Mouse (Mus musculus) MEL (cell line): Measurements from ENCODE around the gene Maml2. TPM values are rescaled to one million over a fixed set of nuclear protein-coding genes. Genes with fewer than 3 reads are reported as not detected.
A peak's percentile ranks its signal among the peaks of the same experiment; 100 is the strongest.

Source experiments
- DNase-seq: peaks from one replicate; pipeline ENCODE4 v3.0.0; 2011; ENCODE audit warnings: low read depth, low spot score
- H3K27ac ChIP-seq: 2 replicates; pipeline ENCODE4 v1.5.1; 2012; ENCODE audit warnings: low read depth, mild to moderate bottlenecking, control low read depth, low read length, moderate library complexity; ENCODE audit not compliant: control insufficient read depth
- H3K27me3 ChIP-seq, 2 experiments: fragments of 150-350 bp in 1 of 2; sonication (generic) in 1 of 2; 2 replicates each; pipeline ENCODE4 v1.6.1; 2012; ENCODE audit warnings: low read length in 2 of 2, mild to moderate bottlenecking in 2 of 2, improper control_type of control experiment in 1 of 2, moderate library complexity in 1 of 2; ENCODE audit not compliant: insufficient read depth in 2 of 2, control insufficient read depth in 1 of 2
- H3K36me3 ChIP-seq, 2 experiments: 2 replicates each; pipeline ENCODE4 v1.6.1; 2012 to 2014; ENCODE audit warnings: low read length in 2 of 2, improper control_type of control experiment in 1 of 2, inconsistent platforms in 1 of 2, mild to moderate bottlenecking in 1 of 2; ENCODE audit not compliant: insufficient read depth in 2 of 2, control insufficient read depth in 1 of 2
- H3K4me1 ChIP-seq, 2 experiments: fragments of 150-350 bp in 1 of 2; sonication (generic) in 1 of 2; 2 replicates each; pipeline ENCODE4 v1.6.1; 2012; ENCODE audit warnings: low read length in 2 of 2, improper control_type of control experiment in 1 of 2, mild to moderate bottlenecking in 1 of 2; ENCODE audit not compliant: insufficient read depth in 2 of 2, control insufficient read depth in 1 of 2
- H3K4me3 ChIP-seq, 2 experiments: fragments of 150-350 bp in 1 of 2; sonication (generic) in 1 of 2; 2 replicates each; pipeline ENCODE4 v1.5.1; 2012; ENCODE audit warnings: low read depth in 2 of 2, low read length in 2 of 2, mild to moderate bottlenecking in 2 of 2, moderate library complexity in 2 of 2, control low read depth in 1 of 2, improper control_type of control experiment in 1 of 2; ENCODE audit not compliant: control insufficient read depth in 1 of 2, insufficient read depth in 1 of 2
- H3K79me2 ChIP-seq: 2 replicates; pipeline ENCODE4 v1.6.1; 2012; ENCODE audit warnings: mild to moderate bottlenecking, low read length, moderate library complexity; ENCODE audit not compliant: control insufficient read depth, poor library complexity, insufficient read depth
- H3K9ac ChIP-seq: 2 replicates; pipeline ENCODE4 v1.6.1; 2012; ENCODE audit warnings: low read depth, mild to moderate bottlenecking, control low read depth, low read length, moderate library complexity; ENCODE audit not compliant: control insufficient read depth, poor library complexity, severe bottlenecking
- H3K9me3 ChIP-seq: fragments of 150-350 bp; sonication (generic); replicated peaks from 2 replicates; pipeline ENCODE4 v1.6.1; 2012; ENCODE audit warnings: mild to moderate bottlenecking, low read length, improper control_type of control experiment, moderate library complexity; ENCODE audit not compliant: insufficient read depth
- BHLHE40 ChIP-seq: IDR thresholded peaks from 2 replicates; pipeline ENCODE4 v1.6.1; 2012; ENCODE audit warnings: low read depth, mild to moderate bottlenecking, inconsistent platforms, low read length, improper control_type of control experiment, borderline replicate concordance
- E2F4 ChIP-seq: IDR thresholded peaks from 2 replicates; pipeline ENCODE4 v1.6.1; 2011; ENCODE audit warnings: low read depth, low read length, improper control_type of control experiment, borderline replicate concordance
- ELF1 ChIP-seq: IDR thresholded peaks from 2 replicates; pipeline ENCODE4 v1.6.1; 2014; ENCODE audit warnings: low read depth, mild to moderate bottlenecking, inconsistent platforms, low read length, improper control_type of control experiment, moderate library complexity
- EP300 ChIP-seq, 2 experiments: IDR thresholded peaks; 2 replicates each; pipeline ENCODE4 v1.6.1; 2011; ENCODE audit warnings: improper control_type of control experiment in 2 of 2, low read length in 2 of 2, low read depth in 1 of 2, mild to moderate bottlenecking in 1 of 2
- ETS1 ChIP-seq: IDR thresholded peaks from 2 replicates; pipeline ENCODE4 v1.6.1; 2012; ENCODE audit warnings: low read depth, mild to moderate bottlenecking, inconsistent platforms, low read length, improper control_type of control experiment, moderate library complexity
- GATA1 ChIP-seq: IDR thresholded peaks from 2 replicates; pipeline ENCODE4 v1.6.1; 2011; ENCODE audit warnings: low read depth, low read length, improper control_type of control experiment
- HCFC1 ChIP-seq: IDR thresholded peaks from 2 replicates; pipeline ENCODE4 v1.6.1; 2012; ENCODE audit warnings: low read depth, mild to moderate bottlenecking, inconsistent platforms, low read length, improper control_type of control experiment, moderate library complexity
- KAT2A ChIP-seq: conservative IDR thresholded peaks from 2 replicates; pipeline ENCODE4 v1.6.1; 2012; ENCODE audit warnings: low read depth, low read length, improper control_type of control experiment, inconsistent platforms
- MAX ChIP-seq: IDR thresholded peaks from 2 replicates; pipeline ENCODE4 v1.6.1; 2011; ENCODE audit warnings: low read length, improper control_type of control experiment
- MYB ChIP-seq: IDR thresholded peaks from 2 replicates; pipeline ENCODE4 v1.6.1; 2011; ENCODE audit warnings: mild to moderate bottlenecking, low read depth, low read length, improper control_type of control experiment
- NRF1 ChIP-seq: IDR thresholded peaks from 2 replicates; pipeline ENCODE4 v1.6.1; 2014; ENCODE audit warnings: low read depth, mild to moderate bottlenecking, inconsistent platforms, low read length, improper control_type of control experiment, moderate library complexity; ENCODE audit not compliant: poor library complexity, insufficient read depth, severe bottlenecking
- POLR2AphosphoS2 ChIP-seq: IDR thresholded peaks from 2 replicates; pipeline ENCODE4 v1.6.1; 2011; ENCODE audit warnings: low read length, improper control_type of control experiment
- RAD21 ChIP-seq: IDR thresholded peaks from 2 replicates; pipeline ENCODE4 v1.6.1; 2011; ENCODE audit warnings: mild to moderate bottlenecking, low read depth, low read length, improper control_type of control experiment
- RCOR1 ChIP-seq: IDR thresholded peaks from 2 replicates; pipeline ENCODE4 v1.6.1; 2012; ENCODE audit warnings: low read depth, mild to moderate bottlenecking, inconsistent platforms, low read length, improper control_type of control experiment
- SMC3 ChIP-seq: IDR thresholded peaks from 2 replicates; pipeline ENCODE4 v1.6.1; 2011; ENCODE audit warnings: low read depth, low read length, improper control_type of control experiment
- TAL1 ChIP-seq: IDR thresholded peaks from 2 replicates; pipeline ENCODE4 v1.6.1; 2012; ENCODE audit warnings: mild to moderate bottlenecking, inconsistent platforms, low read length, moderate library complexity, mixed read lengths
- TCF12 ChIP-seq: IDR thresholded peaks from 2 replicates; pipeline ENCODE4 v1.6.1; 2014; ENCODE audit warnings: low read depth, mild to moderate bottlenecking, inconsistent platforms, low read length, improper control_type of control experiment, moderate library complexity
- USF1 ChIP-seq: IDR thresholded peaks from 2 replicates; pipeline ENCODE4 v1.6.1; 2014; ENCODE audit warnings: low read depth, mild to moderate bottlenecking, inconsistent platforms, low read length, improper control_type of control experiment, moderate library complexity
- USF2 ChIP-seq, 2 experiments: IDR thresholded peaks; 2 replicates each; pipeline ENCODE4 v1.6.1; 2011 to 2012; ENCODE audit warnings: improper control_type of control experiment in 2 of 2, low read length in 2 of 2, borderline replicate concordance in 1 of 2, inconsistent platforms in 1 of 2, low read depth in 1 of 2, mild to moderate bottlenecking in 1 of 2; ENCODE audit not compliant: insufficient read depth in 1 of 2
- ZKSCAN1 ChIP-seq: IDR thresholded peaks from 2 replicates; pipeline ENCODE4 v1.6.1; 2012; ENCODE audit warnings: low read depth, mild to moderate bottlenecking, inconsistent platforms, low read length, improper control_type of control experiment, moderate library complexity
- ZMIZ1 ChIP-seq: IDR thresholded peaks from 2 replicates; pipeline ENCODE4 v1.6.1; 2012; ENCODE audit warnings: low read depth, mild to moderate bottlenecking, inconsistent platforms, low read length, improper control_type of control experiment, moderate library complexity
- ZNF384 ChIP-seq: IDR thresholded peaks from 2 replicates; pipeline ENCODE4 v1.6.1; 2012; ENCODE audit warnings: low read depth, mild to moderate bottlenecking, inconsistent platforms, low read length, improper control_type of control experiment
- polyA plus RNA-seq, 2 experiments: library from polyadenylated mRNA; stranded (reverse) in 1 of 2; unstranded in 1 of 2; fragments of >175 nt in 1 of 2; fragments of >200 nt in 1 of 2; gene quantifications; 2 replicates each; pipeline versions ENCODE4 v1.2.1 to v1.2.4; 2012; ENCODE audit warnings: low replicate concordance in 2 of 2, low read depth in 1 of 2; ENCODE audit not compliant: insufficient read length in 2 of 2, insufficient read depth in 1 of 2, missing spikeins in 1 of 2
- total RNA-seq: library from RNA; depleted of rRNA; stranded (reverse); fragments of 300-350 nt; gene quantifications from 2 replicates; pipeline ENCODE4 v1.2.3, GENCODE M21; 2012

Maml2 gene
- total and polyA plus RNA-seq, 3 experiments, result 0.08 to 0.47 TPM; not detected in 1

GRCm38 (mm10) chr9:13703100-13703499 lies 405.3 kb downstream of the Maml2 start:
- H3K9me3 ChIP-seq, result no peaks in the 10 kb centered on the region
- DNase-seq, result no peak
- no peaks in the 10 kb centered on the region; a peak in 1 of 4 replicates for H3K4me1 ChIP-seq
- TF ChIP-seq USF1, result 0 out of 2 replicates have a peak, but pooled peaks have one; percentile 18
- TF ChIP-seq BHLHE40, result no peak
- TF ChIP-seq ELF1, result no peak
- H3K79me2 ChIP-seq, result no peaks in the 10 kb centered on the region
- peaks cover 3 to 6% of the 10 kb centered on the region in 2 experiments; a peak in 2 of 4 replicates for H3K27me3 ChIP-seq
- no peak overlapping the region for H3K27ac ChIP-seq
- no peaks in the 10 kb centered on the region for H3K36me3 ChIP-seq
- no peak overlapping the region for H3K9ac ChIP-seq
- H3K4me3 ChIP-seq, result no peak overlapping the region

- H3K79me2 ChIP-seq, result no peaks in the 10 kb centered on the region
- H3K36me3 ChIP-seq, result no peaks in the 10 kb centered on the region
- H3K4me1 ChIP-seq, result peaks cover 0 to 7% of the 10 kb centered on the region in 2 experiments; a peak in 1 of 4 replicates
- H3K4me3 ChIP-seq, result no peak overlapping the region
- H3K9me3 ChIP-seq, result no peaks in the 10 kb centered on the region
- H3K27ac ChIP-seq, result no peak overlapping the region
- no peak overlapping the region for H3K9ac ChIP-seq
- no peak for DNase-seq
- TF ChIP-seq KAT2A, result no peak
- no peak for TF ChIP-seq USF2 (IDR thresholded peaks at IDR 0.05; ENCODE audit: borderline replicate concordance in 1 of 2, insufficient read depth in 1 of 2, low read depth in 1 of 2, low read length in 2 of 2)
- no peak for TF ChIP-seq RCOR1
- TF ChIP-seq ELF1, result no peak
- no peak for TF ChIP-seq MYB
- no peak for TF ChIP-seq ZMIZ1
- TF ChIP-seq E2F4, result no peak
- TF ChIP-seq RAD21, result no peak
- no peak for TF ChIP-seq USF1
- TF ChIP-seq TCF12, result no peak
- no peak for TF ChIP-seq ZKSCAN1
- no peak for TF ChIP-seq TAL1
- no peak for TF ChIP-seq POLR2AphosphoS2
- peaks cover 3 to 6% of the 10 kb centered on the region in 2 experiments; a peak in 2 of 4 replicates for H3K27me3 ChIP-seq
Measured at GRCm38 (mm10) chr9:13704917-13705316, 407.2 kb downstream of the Maml2 start.

GRCm38 (mm10) chr9:13707066-13707555 lies 409.4 kb downstream of the Maml2 start:
- H3K4me3 ChIP-seq, result no peak overlapping the region
- no peak overlapping the region for H3K9ac ChIP-seq
- H3K36me3 ChIP-seq, result no peaks in the 10 kb centered on the region
- H3K4me1 ChIP-seq, result peaks cover 0 to 7% of the 10 kb centered on the region in 2 experiments; a peak in 1 of 4 replicates
- no peak for DNase-seq
- H3K9me3 ChIP-seq, result no peaks in the 10 kb centered on the region
- no peak overlapping the region for H3K27ac ChIP-seq
- peaks cover 6 to 10% of the 10 kb centered on the region in 2 experiments for H3K27me3 ChIP-seq
- H3K79me2 ChIP-seq, result no peaks in the 10 kb centered on the region
- TF ChIP-seq EP300 (IDR thresholded peaks at IDR 0.05; ENCODE audit: low read depth in 1 of 2, low read length in 2 of 2) (peak in 1 of 2 experiments; percentile 9; a peak in 1 of 4 replicates), ZNF384 (peak; percentile 92), HCFC1 (no peak), GATA1 (0 out of 2 replicates have a peak, but pooled peaks have one; percentile 18), NRF1 (no peak), MAX (peak; percentile 43; the same call in 1 of the 2 replicates), ETS1 (0 out of 2 replicates have a peak, but pooled peaks have one; percentile 12), SMC3 (no peak)
- TF ChIP-seq, all 39 proteins: peak for 5
